Mouse (Mus musculus) cerebellum, adult 11-12 months (tissue): ENCODE measurements around the gene Gng12.
A peak's percentile ranks its signal among the peaks of the same experiment; 100 is the strongest.

Experiments used
- DNase-seq: peaks from one replicate; pipeline ENCODE4 v3.0.0; 2022

The Gng12 gene

DNA sequence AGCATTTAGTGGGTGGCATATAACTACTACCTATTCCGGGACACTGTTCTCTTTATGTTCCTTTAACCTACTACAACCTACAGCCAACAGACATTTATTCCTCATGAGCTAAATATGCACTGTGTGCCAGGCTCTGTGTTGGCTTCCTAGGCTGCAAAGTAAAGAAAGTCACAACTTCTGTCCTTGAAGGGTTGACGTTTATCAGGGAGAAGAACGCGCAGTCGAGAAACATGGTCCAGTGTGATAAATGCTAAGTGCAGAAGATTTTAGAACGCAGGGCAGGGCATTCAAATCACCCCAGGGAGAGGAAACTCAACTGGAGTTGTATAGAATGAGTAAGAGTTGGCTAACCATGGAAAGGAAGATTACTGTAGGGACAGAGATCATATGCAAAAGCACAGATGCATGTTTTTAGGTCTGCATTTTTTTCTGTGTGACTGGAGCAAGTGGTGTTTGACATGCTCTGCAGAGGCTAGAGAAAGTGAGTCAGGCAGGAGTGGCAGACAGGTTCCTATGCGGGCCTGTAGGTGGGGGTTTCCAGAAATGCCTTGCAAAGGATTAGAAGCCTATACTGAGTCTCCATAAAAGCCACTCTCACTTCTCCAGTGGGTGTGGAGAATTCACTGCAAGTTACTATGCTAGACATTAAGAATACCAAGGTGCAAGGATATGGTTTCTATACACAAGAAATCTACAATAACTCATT is 161.9 kb downstream of the Gng12 start:
- no peak for DNase-seq

- no peak for DNase-seq
These were observed 163.9 kb downstream of the Gng12 start for GRCm38 (mm10) chr6:67060057-67060456.

DNA sequence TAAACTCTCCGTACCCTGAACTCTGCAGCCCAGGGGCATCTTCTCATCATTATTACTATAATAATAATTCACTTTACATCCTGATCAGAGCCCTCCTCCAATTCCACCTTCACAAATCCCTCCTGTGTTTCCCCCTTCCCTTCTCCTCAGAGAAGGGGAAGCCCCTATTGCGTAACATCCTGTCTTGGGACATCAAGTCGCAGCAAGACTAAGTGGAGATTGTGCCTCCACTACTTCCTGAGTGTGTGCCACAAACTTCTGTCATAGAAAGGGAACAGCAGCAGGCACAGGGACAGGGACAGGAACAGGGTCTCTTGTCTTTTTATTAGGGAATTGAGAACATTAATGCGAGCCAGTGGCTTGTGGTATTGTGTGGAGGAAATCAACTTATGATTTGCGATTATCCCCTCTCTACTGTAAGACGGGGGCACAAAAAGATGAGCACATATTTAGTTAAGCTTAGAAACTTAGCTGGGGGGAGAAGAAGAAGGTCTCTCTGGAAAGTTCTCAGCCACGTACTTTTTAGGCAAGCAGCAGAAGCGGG is 173.1 kb downstream of the Gng12 start:
- DNase-seq, result no peak

DNA sequence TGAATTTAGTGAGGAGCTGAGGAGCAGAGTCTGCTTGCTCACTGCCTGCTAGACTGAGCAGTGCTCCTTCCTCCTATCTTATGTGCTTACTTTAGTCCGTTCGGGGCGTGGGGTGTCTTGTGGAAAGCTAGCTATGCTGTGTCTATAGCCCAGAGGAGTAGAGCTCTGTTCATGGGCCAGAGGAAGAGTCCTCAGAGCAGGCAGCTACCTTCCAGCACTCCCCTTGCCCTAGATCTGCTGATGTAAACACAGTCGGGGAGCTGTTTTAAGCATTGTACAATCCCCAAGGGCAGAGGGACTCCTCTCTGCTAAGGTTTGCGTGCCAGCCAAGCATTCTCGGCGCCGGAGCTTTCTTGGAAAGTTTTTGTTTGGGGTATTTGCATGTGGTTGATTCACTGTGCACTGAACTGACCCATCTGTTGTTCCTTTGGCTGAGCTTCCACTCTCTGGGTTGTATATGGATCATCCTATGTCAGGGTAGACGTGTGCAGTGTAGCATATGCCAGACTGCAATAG is 173.7 kb downstream of the Gng12 start:
- DNase-seq, result peak; percentile 10
